Mouse (Mus musculus): Measurements from ENCODE around the gene Krt31.

GRCm38 (mm10) chr11:100055686-100056655 lies 5.6 kb upstream of the Krt31 start:
- TF ChIP-seq CTCF (IDR thresholded peaks at IDR 0.05; ENCODE audit: extremely low read depth, insufficient read length, insufficient replicate concordance, low read depth, low read length) (no peak), POLR2A (IDR thresholded peaks at IDR 0.05; ENCODE audit: low read depth, low read length) (no peak)
